Mouse (Mus musculus) left cerebral cortex, adult 9 months (tissue): ENCODE data around the gene Herpud1.

ENCODE experiments used
- DNase-seq, 2 experiments: peaks; one replicate each; pipeline ENCODE4 v3.0.0; 2022; ENCODE audit warnings: low spot score in 2 of 2

Gene Herpud1

GRCm38 (mm10) chr8:94408443-94409080 lies 22.3 kb downstream of the Herpud1 start:
- DNase-seq = no peak

- DNase-seq = no peak
Measured at GRCm38 (mm10) chr8:94409523-94409922, 23.3 kb downstream of the Herpud1 start.

- DNase-seq = no peak
Measured at GRCm38 (mm10) chr8:94412518-94412917, 26.3 kb downstream of the Herpud1 start.

GRCm38 (mm10) chr8:94413509-94413908 lies 27.3 kb downstream of the Herpud1 start:
- DNase-seq = no peak

- no peak for DNase-seq
Measured at GRCm38 (mm10) chr8:94415218-94415617, 29.0 kb downstream of the Herpud1 start.

- DNase-seq = no peak
Measured at GRCm38 (mm10) chr8:94418017-94418416, 31.8 kb downstream of the Herpud1 start.

- no peak for DNase-seq
Measured at GRCm38 (mm10) chr8:94422270-94422669, 36.0 kb downstream of the Herpud1 start.

- DNase-seq = no peak
Measured at GRCm38 (mm10) chr8:94427953-94428352, 41.7 kb downstream of the Herpud1 start.

GRCm38 (mm10) chr8:94428420-94428819 lies 42.2 kb downstream of the Herpud1 start:
- DNase-seq = no peak

GRCm38 (mm10) chr8:94429376-94429775 lies 43.1 kb downstream of the Herpud1 start:
- no peak for DNase-seq

GRCm38 (mm10) chr8:94432212-94432611 lies 46.0 kb downstream of the Herpud1 start:
- DNase-seq = no peak

GRCm38 (mm10) chr8:94433981-94434466 lies 47.8 kb downstream of the Herpud1 start, which contains the start of gene Nlrc5:
Nlrc5 (plus strand) TSS chr8:94434356.
- peak in 1 of 2 experiments; percentile 52 for DNase-seq

- DNase-seq = no peak
Measured at GRCm38 (mm10) chr8:94434958-94435357, 48.7 kb downstream of the Herpud1 start.

GRCm38 (mm10) chr8:94435397-94436111 lies 49.3 kb downstream of the Herpud1 start:
- no peak for DNase-seq

GRCm38 (mm10) chr8:94436112-94436572 lies 49.9 kb downstream of the Herpud1 start:
- DNase-seq = no peak

- no peak for DNase-seq
Measured at GRCm38 (mm10) chr8:94436900-94437299, 50.7 kb downstream of the Herpud1 start.

GRCm38 (mm10) chr8:94438659-94439058 lies 52.4 kb downstream of the Herpud1 start:
- no peak for DNase-seq

GRCm38 (mm10) chr8:94439691-94440090 lies 53.5 kb downstream of the Herpud1 start:
- DNase-seq = no peak

GRCm38 (mm10) chr8:94440389-94440788 lies 54.2 kb downstream of the Herpud1 start:
- DNase-seq = no peak

- no peak for DNase-seq
Measured at GRCm38 (mm10) chr8:94441686-94442085, 55.4 kb downstream of the Herpud1 start.

GRCm38 (mm10) chr8:94443153-94443552 lies 56.9 kb downstream of the Herpud1 start:
- DNase-seq = no peak

- no peak for DNase-seq
Measured at GRCm38 (mm10) chr8:94444480-94444879, 58.2 kb downstream of the Herpud1 start.
